In genomic region chr17:25828712-25829557, GRCm38 (mm10) we compare ENCODE assay signal across 8 mouse cellular contexts. TPM values are rescaled to one million over a fixed set of nuclear protein-coding genes. Genes with fewer than 3 reads are reported as not detected.
DNase-seq lines count a peak whose midpoint lies in the region; ATAC-seq and TF ChIP-seq lines count a peak whose summit lies in the region.

Gene Jmjd8 (plus strand): TSS chr17:25828867.

- peaks cover 12% of the 10 kb centered on the region for H3K4me1 ChIP-seq in bone marrow, adult 2 months (ENCODE audit: control insufficient read depth, insufficient read depth, low read length)
- peaks cover 36% of the 10 kb centered on the region for H3K4me1 ChIP-seq in embryonic facial prominence, embryonic 14.5 days (ENCODE audit: control insufficient read depth, insufficient read depth, low read length)
- H3K4me1 ChIP-seq in limb, embryonic 15.5 days: peaks cover 64% of the 10 kb centered on the region
- H3K4me1 ChIP-seq in midbrain, postnatal 0 days (ENCODE audit: insufficient read depth, low read length): peaks cover 28% of the 10 kb centered on the region

- peak within 1 kb of the TSS; percentile 76 for H3K4me2 ChIP-seq in embryonic facial prominence, embryonic 14.5 days (ENCODE audit: low read depth, low read length)
- peak within 1 kb of the TSS; percentile 66 for H3K4me2 ChIP-seq in limb, embryonic 15.5 days
- H3K4me2 ChIP-seq in midbrain, postnatal 0 days (ENCODE audit: low read depth, low read length, poor library complexity, severe bottlenecking): peak within 1 kb of the TSS; percentile 72

- H3K9ac ChIP-seq in embryonic facial prominence, embryonic 14.5 days (ENCODE audit: low read depth, low read length): peak within 1 kb of the TSS; percentile 76
- peak within 1 kb of the TSS; percentile 68 for H3K9ac ChIP-seq in limb, embryonic 15.5 days
- peak within 1 kb of the TSS; percentile 78 for H3K9ac ChIP-seq in midbrain, postnatal 0 days (replicated peaks; ENCODE audit: low read length, poor library complexity, severe bottlenecking)

- peak within 1 kb of the TSS; percentile 80 for H3K4me3 ChIP-seq in bone marrow, adult 2 months (replicated peaks; ENCODE audit: control insufficient read depth, low read depth, low read length)
- peak within 1 kb of the TSS; percentile 52 for H3K4me3 ChIP-seq in embryonic facial prominence, embryonic 14.5 days (ENCODE audit: low read depth, low read length)
- H3K4me3 ChIP-seq in limb, embryonic 15.5 days: peak within 1 kb of the TSS; percentile 62
- peak within 1 kb of the TSS; percentile 55 for H3K4me3 ChIP-seq in midbrain, postnatal 0 days (ENCODE audit: low read depth, low read length)

- peaks cover 45% of the 10 kb centered on the region for H3K36me3 ChIP-seq in embryonic facial prominence, embryonic 14.5 days (ENCODE audit: control insufficient read depth, insufficient read depth, low read length)
- H3K36me3 ChIP-seq in limb, embryonic 15.5 days: peaks cover 42% of the 10 kb centered on the region
- peaks cover 37% of the 10 kb centered on the region for H3K36me3 ChIP-seq in midbrain, postnatal 0 days (ENCODE audit: insufficient read depth, low read length)

- peak; percentile 87 for DNase-seq in A20 (ENCODE audit: low read depth, low spot score)
- peak; percentile 94 for DNase-seq in embryonic facial prominence, embryonic 14.5 days (ENCODE audit: low spot score)
- DNase-seq in heart, adult 8-10 months (ENCODE audit: low spot score): peak; percentile 76
- peak; percentile 77 to 85 for DNase-seq in kidney, adult 8-10 months
- DNase-seq in midbrain, postnatal 0 days (ENCODE audit: low spot score): peak; percentile 95
- DNase-seq in spleen, postnatal 4 days (ENCODE audit: low spot score in 2 of 2): peak; percentile 69 to 83

- ATAC-seq in embryonic facial prominence, embryonic 14.5 days (ENCODE audit: low read depth): peak; percentile 62
- ATAC-seq in limb, embryonic 15.5 days (ENCODE audit: insufficient number of reproducible peaks, low FRiP score, low TSS enrichment, low read depth): no peak
- ATAC-seq in midbrain, postnatal 0 days (ENCODE audit: low FRiP score): peak; percentile 58

- no peaks in the 10 kb centered on the region for H3K27me3 ChIP-seq in embryonic facial prominence, embryonic 14.5 days (replicated peaks; ENCODE audit: control insufficient read depth, insufficient read depth, low read length)
- H3K27me3 ChIP-seq in limb, embryonic 15.5 days: no peaks in the 10 kb centered on the region
- no peaks in the 10 kb centered on the region for H3K27me3 ChIP-seq in midbrain, postnatal 0 days (ENCODE audit: insufficient read depth, low read length)

- peak within 1 kb of the TSS; percentile 20; the same call in 1 of the 2 replicates for H3K27ac ChIP-seq in bone marrow, adult 2 months (ENCODE audit: control insufficient read depth, insufficient read depth, low read depth, low read length, poor library complexity)
- H3K27ac ChIP-seq in embryonic facial prominence, embryonic 14.5 days (replicated peaks; ENCODE audit: low read depth, low read length): peak within 1 kb of the TSS; percentile 90
- peak within 1 kb of the TSS; percentile 92 for H3K27ac ChIP-seq in limb, embryonic 15.5 days
- H3K27ac ChIP-seq in midbrain, postnatal 0 days (ENCODE audit: low read depth, low read length): peak within 1 kb of the TSS; percentile 95

- peak; percentile 55; the same call in 1 of the 2 replicates for TF ChIP-seq POLR2A in bone marrow, adult 2 months (IDR thresholded peaks at IDR 0.05; ENCODE audit: borderline replicate concordance, control insufficient read depth, low read depth, low read length)

- 1% methylated on average over 32 of the region's 32 CpGs for WGBS in bone marrow, adult 2 months
- 2% methylated on average over 32 of the region's 32 CpGs for WGBS in embryonic facial prominence, embryonic 14.5 days
- 2% methylated on average over 32 of the region's 32 CpGs for WGBS in limb, embryonic 15.5 days
- 1% methylated on average over 32 of the region's 32 CpGs for WGBS in midbrain, postnatal 0 days

- H3K9me3 ChIP-seq in embryonic facial prominence, embryonic 14.5 days (ENCODE audit: control insufficient read depth, low read length): no peaks in the 10 kb centered on the region
- H3K9me3 ChIP-seq in limb, embryonic 15.5 days: no peaks in the 10 kb centered on the region
- no peaks in the 10 kb centered on the region for H3K9me3 ChIP-seq in midbrain, postnatal 0 days (ENCODE audit: low read length)

- peak; percentile 30; the same call in 1 of the 2 replicates for TF ChIP-seq CTCF in bone marrow, adult 2 months (IDR thresholded peaks at IDR 0.05; ENCODE audit: control insufficient read depth, insufficient read depth, low read length)
- peak; percentile 79 for TF ChIP-seq CTCF in midbrain, postnatal 0 days (IDR thresholded peaks at IDR 0.05)

RNA-seq across cellular contexts. Expression of gene Jmjd8, which starts in this region (rescaled TPM):
- 8.8 and 13.4 TPM in 2 replicates for polyA plus RNA-seq in bone marrow, adult 2 months (2011; ENCODE audit: insufficient read depth, insufficient read length, low replicate concordance, missing spikeins)
- 35.2 and 36.2 TPM in 2 replicates for polyA plus RNA-seq in embryonic facial prominence, embryonic 14.5 days (2014; fragmentation: Nextera tagmentation; extraction: Ambion mirVana)
- 10 to 100 TPM; 34.2 to 39.6 (median 34.8) TPM for total RNA-seq in heart, adult 8-10 months (2022)
- 47.2 and 48.9 TPM in 2 replicates for polyA plus RNA-seq in limb, embryonic 15.5 days (2015; fragmentation: Nextera tagmentation; extraction: Ambion mirVana)
- 39.1 and 46.2 TPM in 2 replicates for total RNA-seq in midbrain, postnatal 0 days (2014; rRNA removed)
- polyA plus RNA-seq in midbrain, postnatal 0 days (2015; fragmentation: Nextera tagmentation; extraction: Ambion mirVana): 43.8 and 45.9 TPM in 2 replicates

Comparison
In these comparisons a context has a peak if more than half of its experiments do, and no peak if none do; other contexts are left out.
1. H3K27ac ChIP-seq: peak in every context shown above with its lines; median percentile 95 in midbrain, postnatal 0 days; 92 in limb, embryonic 15.5 days; 90 in embryonic facial prominence, embryonic 14.5 days; 20 in bone marrow, adult 2 months.